Comparison of ENCODE assay signal across 8 mouse cellular contexts in the genomic region with DNA sequence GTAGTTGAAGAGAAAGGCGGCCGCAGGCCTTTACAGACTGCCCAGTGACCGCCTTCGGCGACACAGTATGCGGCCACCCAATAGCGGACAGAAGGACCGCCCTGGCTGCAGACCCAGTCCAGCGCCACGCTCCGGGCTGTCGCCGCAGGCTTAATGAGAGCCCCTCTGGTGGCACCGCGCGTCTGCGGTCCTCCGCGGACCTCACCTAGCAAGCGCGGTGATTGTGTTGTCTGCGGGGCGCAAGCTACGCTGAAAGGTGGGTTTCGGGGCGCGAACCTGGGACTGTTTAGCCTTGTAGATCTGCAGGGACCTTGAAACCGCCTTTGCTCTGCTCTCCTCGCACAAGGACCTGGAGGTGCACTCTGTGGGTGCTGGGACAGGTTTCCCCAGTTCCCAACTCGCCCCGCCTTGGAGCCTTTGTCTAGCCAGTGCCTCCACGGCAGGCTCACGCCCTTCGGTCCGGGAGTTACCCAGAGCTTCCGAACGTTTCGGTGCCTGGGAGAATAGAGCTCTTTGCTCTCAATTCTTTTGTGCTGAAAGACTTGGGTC. TPM values are rescaled to one million over a fixed set of nuclear protein-coding genes. Genes with fewer than 3 reads are reported as not detected.
DNase-seq lines count a peak whose midpoint lies in the region; ATAC-seq and TF ChIP-seq lines count a peak whose summit lies in the region.

No protein-coding gene starts in this region.

- peaks cover 13% of the 10 kb centered on the region; the same call in 1 of the 2 replicates for H3K4me1 ChIP-seq in forebrain, embryonic 11.5 days (replicated peaks; ENCODE audit: control insufficient read depth, insufficient read depth, low read length)
- peaks cover 15% of the 10 kb centered on the region for H3K4me1 ChIP-seq in hindbrain, postnatal 0 days (ENCODE audit: insufficient read depth, low read length)
- 0 out of 2 replicates have a peak, but pooled peaks cover 6% of the 10 kb centered on the region for H3K4me1 ChIP-seq in liver, postnatal 0 days (ENCODE audit: insufficient read depth)
- peaks cover 22% of the 10 kb centered on the region for H3K4me1 ChIP-seq in neural tube, embryonic 15.5 days

- H3K27me3 ChIP-seq in forebrain, embryonic 11.5 days (ENCODE audit: control insufficient read depth, insufficient read depth, low read length), result peaks cover 8% of the 10 kb centered on the region; the same call in 1 of the 2 replicates
- H3K27me3 ChIP-seq in hindbrain, postnatal 0 days (ENCODE audit: insufficient read depth, low read length), result no peaks in the 10 kb centered on the region
- H3K27me3 ChIP-seq in liver, postnatal 0 days (ENCODE audit: insufficient read depth, low read length), result peaks cover 22% of the 10 kb centered on the region; the same call in 1 of the 2 replicates
- H3K27me3 ChIP-seq in neural tube, embryonic 15.5 days (replicated peaks), result peaks cover 29% of the 10 kb centered on the region

- H3K36me3 ChIP-seq in forebrain, embryonic 11.5 days (ENCODE audit: control insufficient read depth, insufficient read depth, low read length), result no peaks in the 10 kb centered on the region
- peaks cover under 1% of the 10 kb centered on the region; the same call in 1 of the 2 replicates for H3K36me3 ChIP-seq in hindbrain, postnatal 0 days (ENCODE audit: insufficient read depth, low read length)
- H3K36me3 ChIP-seq in liver, postnatal 0 days (replicated peaks; ENCODE audit: insufficient read depth, low read length), result 0 out of 2 replicates have a peak, but pooled peaks cover 2% of the 10 kb centered on the region
- H3K36me3 ChIP-seq in neural tube, embryonic 15.5 days, result peaks cover 7% of the 10 kb centered on the region

- H3K9ac ChIP-seq in forebrain, embryonic 11.5 days (ENCODE audit: low read length), result peak overlapping the region; percentile 47
- peak overlapping the region; percentile 45 for H3K9ac ChIP-seq in hindbrain, postnatal 0 days (replicated peaks; ENCODE audit: low read length)
- peak overlapping the region; percentile 22; the same call in 1 of the 2 replicates for H3K9ac ChIP-seq in liver, postnatal 0 days (replicated peaks)
- H3K9ac ChIP-seq in neural tube, embryonic 15.5 days (replicated peaks), result peak overlapping the region; percentile 31

- no peaks in the 10 kb centered on the region for H3K9me3 ChIP-seq in forebrain, embryonic 11.5 days (ENCODE audit: control insufficient read depth, low read length)
- no peaks in the 10 kb centered on the region for H3K9me3 ChIP-seq in hindbrain, postnatal 0 days (ENCODE audit: low read length)
- H3K9me3 ChIP-seq in liver, postnatal 0 days (ENCODE audit: low read length), result no peaks in the 10 kb centered on the region
- H3K9me3 ChIP-seq in neural tube, embryonic 15.5 days (replicated peaks), result no peaks in the 10 kb centered on the region

- TF ChIP-seq CTCF in hindbrain, postnatal 0 days (IDR thresholded peaks at IDR 0.05; ENCODE audit: low read depth), result peak; percentile 16; the same call in 1 of the 2 replicates
- no peak for TF ChIP-seq CTCF in liver, postnatal 0 days (IDR thresholded peaks at IDR 0.05; ENCODE audit: low read depth)

- H3K4me3 ChIP-seq in forebrain, embryonic 11.5 days (ENCODE audit: low read depth, low read length), result peak overlapping the region; percentile 33
- peak overlapping the region; percentile 33 for H3K4me3 ChIP-seq in hindbrain, postnatal 0 days (ENCODE audit: low read length)
- peak overlapping the region; percentile 38 for H3K4me3 ChIP-seq in liver, postnatal 0 days (ENCODE audit: low read depth, low read length)
- peak overlapping the region; percentile 30 for H3K4me3 ChIP-seq in neural tube, embryonic 15.5 days (replicated peaks)

- TF ChIP-seq EP300 in liver, postnatal 0 days (IDR thresholded peaks at IDR 0.05; ENCODE audit: low read depth), result no peak

- H3K27ac ChIP-seq in forebrain, embryonic 11.5 days (ENCODE audit: low read depth, low read length), result no peak overlapping the region
- H3K27ac ChIP-seq in hindbrain, postnatal 0 days, result peak overlapping the region; percentile 20; the same call in 1 of the 2 replicates
- H3K27ac ChIP-seq in liver, postnatal 0 days (ENCODE audit: low read depth), result no peak overlapping the region
- H3K27ac ChIP-seq in neural tube, embryonic 15.5 days (replicated peaks), result no peak overlapping the region

- WGBS in forebrain, embryonic 11.5 days, result under 1% methylated on average over 38 of the region's 38 CpGs
- WGBS in hindbrain, postnatal 0 days, result 2% methylated on average over 38 of the region's 38 CpGs
- 3% methylated on average over 38 of the region's 38 CpGs for WGBS in liver, postnatal 0 days (ENCODE audit: insufficient replicate concordance)
- 2% methylated on average over 38 of the region's 38 CpGs for WGBS in neural tube, embryonic 15.5 days

- peak; percentile 8 to 11 for DNase-seq in B cell, adult 2 months
- peak; percentile 78 for DNase-seq in R1 (ENCODE audit: low read depth, low spot score)
- DNase-seq in forebrain, embryonic 11.5 days (ENCODE audit: low spot score), result peak; percentile 67
- DNase-seq in hindbrain, postnatal 0 days (ENCODE audit: low spot score), result peak; percentile 27
- peak; percentile 32 for DNase-seq in liver, postnatal 0 days
- DNase-seq in layer of hippocampus, adult 8-10 months (ENCODE audit: low spot score in 2 of 2), result no peak

- H3K4me2 ChIP-seq in forebrain, embryonic 11.5 days (ENCODE audit: low read depth, low read length, severe bottlenecking), result peak overlapping the region; percentile 66
- peak overlapping the region; percentile 74 for H3K4me2 ChIP-seq in hindbrain, postnatal 0 days (ENCODE audit: low read depth, low read length)
- H3K4me2 ChIP-seq in liver, postnatal 0 days (ENCODE audit: low read depth, low read length), result peak overlapping the region; percentile 72
- H3K4me2 ChIP-seq in neural tube, embryonic 15.5 days, result peak overlapping the region; percentile 64

- no peak for ATAC-seq in forebrain, embryonic 11.5 days (replicated peaks; ENCODE audit: low FRiP score)
- no peak for ATAC-seq in hindbrain, postnatal 0 days
- ATAC-seq in liver, postnatal 0 days, result peak; percentile 51; the same call in 1 of the 2 replicates
- no peak; the same call in 1 of the 2 replicates for ATAC-seq in neural tube, embryonic 15.5 days (ENCODE audit: low FRiP score)
- ATAC-seq in activated CD4-positive, CD25-positive, alpha-beta regulatory T cell, adult 4 months, result no peak

RNA-seq across cellular contexts. Expression of a gene that starts 18.9 kb away (rescaled TPM):
- polyA plus RNA-seq in forebrain, embryonic 11.5 days (2014; fragmentation: Nextera tagmentation; extraction: Ambion mirVana), result 42.7 and 45.3 TPM in 2 replicates
- total RNA-seq in hindbrain, postnatal 0 days (2014; rRNA removed), result 32.8 and 37.6 TPM in 2 replicates
- 68.6 and 69.2 TPM in 2 replicates for polyA plus RNA-seq in hindbrain, postnatal 0 days (2015; fragmentation: Nextera tagmentation; extraction: Ambion mirVana)
- 12.4 and 13.2 TPM in 2 replicates for polyA plus RNA-seq in liver, postnatal 0 days (2015; fragmentation: Nextera tagmentation; extraction: Ambion mirVana)
- 70.1 and 76.8 TPM in 2 replicates for polyA plus RNA-seq in neural tube, embryonic 15.5 days (2015; fragmentation: Nextera tagmentation; extraction: Ambion mirVana)
- total RNA-seq in layer of hippocampus, adult 8-10 months (2022), result 10 to 100 TPM; 20.0 to 26.7 (median 21.8) TPM
- 10 to 100 TPM; 34.2 to 42.6 TPM for polyA plus RNA-seq in activated CD4-positive, CD25-positive, alpha-beta regulatory T cell, adult 4 months (2017; shearing (Covaris generic))

RNA-seq across cellular contexts. Expression of a gene that starts 36.1 kb away (rescaled TPM):
- polyA plus RNA-seq in forebrain, embryonic 11.5 days (2014; fragmentation: Nextera tagmentation; extraction: Ambion mirVana), result not detected in 2 replicates
- total RNA-seq in hindbrain, postnatal 0 days (2014; rRNA removed), result 0.18 TPM in 1 of 2 replicates, not detected in the other
- polyA plus RNA-seq in hindbrain, postnatal 0 days (2015; fragmentation: Nextera tagmentation; extraction: Ambion mirVana), result not detected in 2 replicates
- polyA plus RNA-seq in liver, postnatal 0 days (2015; fragmentation: Nextera tagmentation; extraction: Ambion mirVana), result not detected in 2 replicates
- not detected in 2 replicates for polyA plus RNA-seq in neural tube, embryonic 15.5 days (2015; fragmentation: Nextera tagmentation; extraction: Ambion mirVana)
- total RNA-seq in layer of hippocampus, adult 8-10 months (2022), result not detected
- polyA plus RNA-seq in activated CD4-positive, CD25-positive, alpha-beta regulatory T cell, adult 4 months (2017; shearing (Covaris generic)), result not detected

RNA-seq across cellular contexts. Expression of a gene that starts 46.6 kb away (rescaled TPM):
- 83.9 and 84.4 TPM in 2 replicates for polyA plus RNA-seq in forebrain, embryonic 11.5 days (2014; fragmentation: Nextera tagmentation; extraction: Ambion mirVana)
- total RNA-seq in hindbrain, postnatal 0 days (2014; rRNA removed), result 55.7 and 59.2 TPM in 2 replicates
- polyA plus RNA-seq in hindbrain, postnatal 0 days (2015; fragmentation: Nextera tagmentation; extraction: Ambion mirVana), result 41.9 and 42.1 TPM in 2 replicates
- polyA plus RNA-seq in liver, postnatal 0 days (2015; fragmentation: Nextera tagmentation; extraction: Ambion mirVana), result 5.8 and 6.4 TPM in 2 replicates
- 59.0 and 59.5 TPM in 2 replicates for polyA plus RNA-seq in neural tube, embryonic 15.5 days (2015; fragmentation: Nextera tagmentation; extraction: Ambion mirVana)
- 10 to 100 TPM; 66.4 to 81.0 (median 72.1) TPM for total RNA-seq in layer of hippocampus, adult 8-10 months (2022)
- 10 to 100 TPM; 10.5 to 11.4 TPM for polyA plus RNA-seq in activated CD4-positive, CD25-positive, alpha-beta regulatory T cell, adult 4 months (2017; shearing (Covaris generic))

RNA-seq across cellular contexts. Expression of a gene that starts 58.1 kb away (rescaled TPM):
- polyA plus RNA-seq in forebrain, embryonic 11.5 days (2014; fragmentation: Nextera tagmentation; extraction: Ambion mirVana), result 34.1 and 36.3 TPM in 2 replicates
- 25.6 and 28.5 TPM in 2 replicates for total RNA-seq in hindbrain, postnatal 0 days (2014; rRNA removed)
- polyA plus RNA-seq in hindbrain, postnatal 0 days (2015; fragmentation: Nextera tagmentation; extraction: Ambion mirVana), result 35.1 and 36.9 TPM in 2 replicates
- 12.3 and 13.2 TPM in 2 replicates for polyA plus RNA-seq in liver, postnatal 0 days (2015; fragmentation: Nextera tagmentation; extraction: Ambion mirVana)
- 35.6 and 36.7 TPM in 2 replicates for polyA plus RNA-seq in neural tube, embryonic 15.5 days (2015; fragmentation: Nextera tagmentation; extraction: Ambion mirVana)
- total RNA-seq in layer of hippocampus, adult 8-10 months (2022), result 10 to 100 TPM; 37.8 to 46.1 (median 41.6) TPM
- polyA plus RNA-seq in activated CD4-positive, CD25-positive, alpha-beta regulatory T cell, adult 4 months (2017; shearing (Covaris generic)), result 10 to 100 TPM; 10.7 to 12.2 TPM

Comparison
In these comparisons a context has a peak if more than half of its experiments do, and no peak if none do; other contexts are left out.
1. DNase-seq: peak in B cell, adult 2 months (2 of 2), R1 (single experiment), forebrain, embryonic 11.5 days (single experiment), hindbrain, postnatal 0 days (single experiment) and liver, postnatal 0 days (single experiment); none in layer of hippocampus, adult 8-10 months (0 of 2).
2. Peak in every context shown above with its lines, with median percentiles within 50 percentile points of each other: H3K4me2 ChIP-seq, H3K4me3 ChIP-seq and H3K9ac ChIP-seq.